Mouse (Mus musculus) midbrain, embryonic 13.5 days (tissue): ENCODE data around the gene Tprkb. TPM values are rescaled to one million over a fixed set of nuclear protein-coding genes. Genes with fewer than 3 reads are reported as not detected.
"Not testable (repeated sequence)": the region's sequence is repeated elsewhere in the genome, so short reads cannot be mapped to it uniquely, and the experiment has no call there.

Source experiments
- ATAC-seq: fragments of 200-750 bp; cut with Nextera tagmentation; 2 replicates; pipeline ENCODE4 v1.8.0; 2017; ENCODE audit warnings: mild to moderate bottlenecking, moderate TSS enrichment, moderate library complexity
- H3K27ac ChIP-seq: fragments of 300-500 bp; sonication (generic); 2 replicates; pipeline ENCODE4 v1.5.1; 2015; ENCODE audit warnings: inconsistent platforms, mild to moderate bottlenecking, moderate library complexity
- H3K27me3 ChIP-seq: fragments of 300-500 bp; sonication (generic); 2 replicates; pipeline ENCODE4 v1.6.1; 2015; ENCODE audit warnings: mild to moderate bottlenecking, inconsistent platforms
- H3K36me3 ChIP-seq: fragments of 300-500 bp; sonication (generic); 2 replicates; pipeline ENCODE4 v1.6.1; 2015; ENCODE audit warnings: mild to moderate bottlenecking, inconsistent platforms
- H3K4me1 ChIP-seq: fragments of 300-500 bp; sonication (generic); replicated peaks from 2 replicates; pipeline ENCODE4 v1.6.1; 2015; ENCODE audit warnings: inconsistent platforms
- H3K4me2 ChIP-seq: fragments of 300-500 bp; sonication (generic); replicated peaks from 2 replicates; pipeline ENCODE4 v1.6.1; 2015; ENCODE audit warnings: moderate library complexity, mild to moderate bottlenecking, inconsistent platforms
- H3K4me3 ChIP-seq: fragments of 300-500 bp; sonication (generic); replicated peaks from 2 replicates; pipeline ENCODE4 v1.5.1; 2015; ENCODE audit warnings: mild to moderate bottlenecking, inconsistent platforms
- H3K9ac ChIP-seq: fragments of 300-500 bp; sonication (generic); replicated peaks from 2 replicates; pipeline ENCODE4 v1.6.1; 2015; ENCODE audit warnings: mild to moderate bottlenecking, inconsistent platforms
- H3K9me3 ChIP-seq: fragments of 300-500 bp; sonication (generic); 2 replicates; pipeline ENCODE4 v1.6.1; 2016; ENCODE audit warnings: mild to moderate bottlenecking, inconsistent platforms
- WGBS: fragments of 180-500 bp; shearing (Covaris S2); methylation state at CpG from one replicate; pipeline ENCODE4 v1.1.7; 2015; 5-methylcytosine and 5-hydroxymethylcytosine counted together
- polyA plus RNA-seq: library from polyadenylated mRNA; unstranded; fragments of >200 nt; fragmentation: Nextera tagmentation; extraction: Ambion mirVana; gene quantifications from 2 replicates; pipeline ENCODE4 v1.2.1, GENCODE M21; 2015

Gene Tprkb
- polyA plus RNA-seq, 1 experiment from 2014 or later = 41.0 TPM

- no peak for ATAC-seq
- H3K9me3 ChIP-seq = no peaks in the 10 kb centered on the region
- H3K27ac ChIP-seq = no peak overlapping the region
- H3K36me3 ChIP-seq = peaks cover 26% of the 10 kb centered on the region
- peaks cover 13% of the 10 kb centered on the region for H3K4me1 ChIP-seq
- H3K4me3 ChIP-seq = no peak overlapping the region
- no peak overlapping the region for H3K9ac ChIP-seq
- no peak overlapping the region for H3K4me2 ChIP-seq
- H3K27me3 ChIP-seq = no peaks in the 10 kb centered on the region
- 98% methylated on average over 4 of the region's 4 CpGs for WGBS
These were observed 7.7 kb downstream of the Tprkb start for GRCm38 (mm10) chr6:85919401-85919800.

- peaks cover 65% of the 10 kb centered on the region for H3K36me3 ChIP-seq
- no peak overlapping the region for H3K9ac ChIP-seq
- no peak overlapping the region for H3K27ac ChIP-seq
- no peaks in the 10 kb centered on the region for H3K9me3 ChIP-seq
- no peak overlapping the region for H3K4me3 ChIP-seq
- no peak for ATAC-seq
- H3K4me2 ChIP-seq = no peak overlapping the region
- 97% methylated on average over 1 of the region's 1 CpGs for WGBS
- no peaks in the 10 kb centered on the region for H3K4me1 ChIP-seq
- no peaks in the 10 kb centered on the region for H3K27me3 ChIP-seq
These were observed 12.0 kb downstream of the Tprkb start for GRCm38 (mm10) chr6:85923643-85924042.

- no peak overlapping the region for H3K4me3 ChIP-seq
- 93% methylated on average over 1 of the region's 1 CpGs for WGBS
- no peak overlapping the region for H3K9ac ChIP-seq
- no peak overlapping the region for H3K27ac ChIP-seq
- peaks cover 87% of the 10 kb centered on the region for H3K36me3 ChIP-seq
- no peak overlapping the region for H3K4me2 ChIP-seq
- no peak for ATAC-seq
- H3K27me3 ChIP-seq = no peaks in the 10 kb centered on the region
- no peaks in the 10 kb centered on the region for H3K9me3 ChIP-seq
- H3K4me1 ChIP-seq = no peaks in the 10 kb centered on the region
These were observed 15.0 kb downstream of the Tprkb start for GRCm38 (mm10) chr6:85926709-85927108.

- Histone ChIP-seq H3K36me3 (peaks cover 78% of the 10 kb centered on the region), H3K9ac (no peak overlapping the region), H3K4me1 (no peaks in the 10 kb centered on the region), H3K4me2 (no peak overlapping the region), H3K9me3 (no peaks in the 10 kb centered on the region), H3K4me3 (no peak overlapping the region), H3K27ac (no peak overlapping the region), H3K27me3 (no peaks in the 10 kb centered on the region)
- WGBS = 93% methylated on average over 9 of the region's 9 CpGs
- ATAC-seq = no peak
These were observed 16.1 kb downstream of the Tprkb start for GRCm38 (mm10) chr6:85927476-85928464.

GRCm38 (mm10) chr6:85929312-85929711 lies 17.6 kb downstream of the Tprkb start:
- no peaks in the 10 kb centered on the region for H3K27me3 ChIP-seq
- H3K9ac ChIP-seq = no peak overlapping the region
- H3K4me2 ChIP-seq = no peak overlapping the region
- 81% methylated on average over 1 of the region's 1 CpGs for WGBS
- peaks cover 71% of the 10 kb centered on the region for H3K36me3 ChIP-seq
- no peak for ATAC-seq
- H3K4me3 ChIP-seq = no peak overlapping the region
- H3K4me1 ChIP-seq = no peaks in the 10 kb centered on the region
- H3K9me3 ChIP-seq = no peaks in the 10 kb centered on the region
- H3K27ac ChIP-seq = no peak overlapping the region

- H3K9me3 ChIP-seq = no peaks in the 10 kb centered on the region
- H3K9ac ChIP-seq = no peak overlapping the region
- no peaks in the 10 kb centered on the region for H3K27me3 ChIP-seq
- H3K4me1 ChIP-seq = peaks cover 3% of the 10 kb centered on the region; the same call in 1 of the 2 replicates
- H3K36me3 ChIP-seq = peaks cover 29% of the 10 kb centered on the region
- H3K27ac ChIP-seq = no peak overlapping the region
- no peak overlapping the region for H3K4me2 ChIP-seq
- ATAC-seq = no peak
- H3K4me3 ChIP-seq = no peak overlapping the region
- WGBS = 86% methylated on average over 8 of the region's 8 CpGs
These were observed 22.4 kb downstream of the Tprkb start for GRCm38 (mm10) chr6:85934047-85934446.

- WGBS = 60% methylated on average over 3 of the region's 3 CpGs
- Histone ChIP-seq H3K27me3 (no peaks in the 10 kb centered on the region), H3K36me3 (peaks cover 13% of the 10 kb centered on the region), H3K9ac (no peak overlapping the region), H3K4me3 (no peak overlapping the region), H3K4me1 (peaks cover 3% of the 10 kb centered on the region; the same call in 1 of the 2 replicates), H3K4me2 (no peak overlapping the region), H3K27ac (no peak overlapping the region), H3K9me3 (no peaks in the 10 kb centered on the region)
- ATAC-seq = no peak
These were observed 24.0 kb downstream of the Tprkb start for GRCm38 (mm10) chr6:85935646-85936045.

GRCm38 (mm10) chr6:85936508-85937465 lies 25.1 kb downstream of the Tprkb start:
- H3K4me1 ChIP-seq, H3K27ac ChIP-seq, H3K9me3 ChIP-seq, H3K36me3 ChIP-seq, H3K27me3 ChIP-seq: not testable (repeated sequence)
- peak overlapping the region; percentile 51 for H3K4me2 ChIP-seq
- H3K4me3 ChIP-seq = peak overlapping the region; percentile 46
- ATAC-seq = peak; percentile 98
- H3K9ac ChIP-seq = peak overlapping the region; percentile 54
- 1% methylated on average over 49 of the region's 50 CpGs for WGBS

- Histone ChIP-seq H3K4me3 (no peak overlapping the region), H3K27me3 (no peaks in the 10 kb centered on the region), H3K9ac (no peak overlapping the region), H3K27ac (no peak overlapping the region), H3K36me3 (peaks cover 14% of the 10 kb centered on the region), H3K4me2 (no peak overlapping the region), H3K9me3 (no peaks in the 10 kb centered on the region), H3K4me1 (peaks cover 3% of the 10 kb centered on the region; the same call in 1 of the 2 replicates)
- WGBS = 84% methylated on average over 10 of the region's 10 CpGs
- ATAC-seq = no peak
These were observed 27.0 kb downstream of the Tprkb start for GRCm38 (mm10) chr6:85938701-85939100.

GRCm38 (mm10) chr6:85942469-85942868 lies 30.8 kb downstream of the Tprkb start:
- WGBS = 93% methylated on average over 3 of the region's 3 CpGs
- H3K9ac ChIP-seq = no peak overlapping the region
- peaks cover 48% of the 10 kb centered on the region for H3K36me3 ChIP-seq
- no peak for ATAC-seq
- H3K27ac ChIP-seq = no peak overlapping the region
- H3K27me3 ChIP-seq = no peaks in the 10 kb centered on the region
- no peaks in the 10 kb centered on the region for H3K4me1 ChIP-seq
- no peaks in the 10 kb centered on the region for H3K9me3 ChIP-seq
- no peak overlapping the region for H3K4me2 ChIP-seq
- H3K4me3 ChIP-seq = no peak overlapping the region

GRCm38 (mm10) chr6:85948549-85948948 lies 36.9 kb downstream of the Tprkb start:
- Histone ChIP-seq H3K4me1 (no peaks in the 10 kb centered on the region), H3K4me2 (no peak overlapping the region), H3K27ac (no peak overlapping the region), H3K4me3 (no peak overlapping the region), H3K27me3 (no peaks in the 10 kb centered on the region), H3K9me3 (no peaks in the 10 kb centered on the region), H3K9ac (no peak overlapping the region), H3K36me3 (peaks cover 87% of the 10 kb centered on the region)
- 89% methylated on average over 6 of the region's 6 CpGs for WGBS
- no peak for ATAC-seq

- no peak overlapping the region for H3K27ac ChIP-seq
- peaks cover 43% of the 10 kb centered on the region for H3K36me3 ChIP-seq
- no peak overlapping the region for H3K9ac ChIP-seq
- WGBS = 95% methylated on average over 3 of the region's 3 CpGs
- no peak overlapping the region for H3K4me2 ChIP-seq
- H3K4me1 ChIP-seq = peaks cover 24% of the 10 kb centered on the region
- ATAC-seq = no peak
- no peaks in the 10 kb centered on the region for H3K27me3 ChIP-seq
- no peaks in the 10 kb centered on the region for H3K9me3 ChIP-seq
- H3K4me3 ChIP-seq = no peak overlapping the region
These were observed 45.9 kb downstream of the Tprkb start for GRCm38 (mm10) chr6:85957581-85957980.
